Mouse (Mus musculus): Measurements from ENCODE around the gene Gpr65. TPM values are rescaled to one million over a fixed set of nuclear protein-coding genes. Genes with fewer than 3 reads are reported as not detected.

The Gpr65 gene
- total and polyA plus RNA-seq, 3 experiments: not detected

- H3K27ac ChIP-seq (ENCODE audit: control insufficient read depth, low read depth, low read length): no peak overlapping the region
- DNase-seq (ENCODE audit: low read depth, low spot score): no peak
Measured at GRCm38 (mm10) chr12:98290475-98290874, 22.0 kb downstream of the Gpr65 start.

GRCm38 (mm10) chr12:98292278-98292677 lies 23.8 kb downstream of the Gpr65 start:
- Histone ChIP-seq H3K4me1 (ENCODE audit: control insufficient read depth in 1 of 2, insufficient read depth in 2 of 2, low read length in 2 of 2) (no peaks in the 10 kb centered on the region), H3K36me3 (ENCODE audit: control insufficient read depth in 1 of 2, insufficient read depth in 2 of 2, low read length in 2 of 2) (no peaks in the 10 kb centered on the region), H3K9ac (ENCODE audit: control insufficient read depth, low read depth, low read length, poor library complexity, severe bottlenecking) (no peak overlapping the region), H3K79me2 (ENCODE audit: control insufficient read depth, insufficient read depth, low read length, poor library complexity) (no peaks in the 10 kb centered on the region), H3K4me3 (ENCODE audit: control insufficient read depth in 1 of 2, insufficient read depth in 1 of 2, low read depth in 2 of 2, low read length in 2 of 2) (no peak overlapping the region), H3K27me3 (ENCODE audit: control insufficient read depth in 1 of 2, insufficient read depth in 2 of 2, low read length in 2 of 2) (no peaks in the 10 kb centered on the region), H3K27ac (ENCODE audit: control insufficient read depth, low read depth, low read length) (no peak overlapping the region), H3K9me3 (replicated peaks; ENCODE audit: insufficient read depth, low read length) (no peaks in the 10 kb centered on the region)
- DNase-seq (ENCODE audit: low read depth, low spot score): no peak
- TF ChIP-seq POLR2AphosphoS2 (IDR thresholded peaks at IDR 0.05; ENCODE audit: low read length) (no peak), KAT2A (conservative IDR thresholded peaks at IDR 0.05; ENCODE audit: low read depth, low read length) (no peak), GATA1 (IDR thresholded peaks at IDR 0.05; ENCODE audit: low read depth, low read length) (no peak), CHD2 (IDR thresholded peaks at IDR 0.05; ENCODE audit: low read length) (no peak), ETS1 (IDR thresholded peaks at IDR 0.05; ENCODE audit: low read depth, low read length) (no peak), RCOR1 (IDR thresholded peaks at IDR 0.05; ENCODE audit: low read depth, low read length) (no peak), ZC3H11A (IDR thresholded peaks at IDR 0.05; ENCODE audit: low read depth, low read length) (no peak), TBP (IDR thresholded peaks at IDR 0.05; ENCODE audit: low read depth, low read length) (no peak), BHLHE40 (IDR thresholded peaks at IDR 0.05; ENCODE audit: borderline replicate concordance, low read depth, low read length) (no peak), NRF1 (IDR thresholded peaks at IDR 0.05; ENCODE audit: insufficient read depth, low read depth, low read length, poor library complexity, severe bottlenecking) (no peak), HCFC1 (IDR thresholded peaks at IDR 0.05; ENCODE audit: low read depth, low read length) (no peak), SIN3A (IDR thresholded peaks at IDR 0.05; ENCODE audit: low read length) (no peak)

More at GRCm38 (mm10) chr12:98290475-98290874, 22.0 kb downstream of the Gpr65 start:
- TF ChIP-seq MAX (IDR thresholded peaks at IDR 0.05; ENCODE audit: low read length) (no peak), TBP (IDR thresholded peaks at IDR 0.05; ENCODE audit: low read depth, low read length) (no peak), MEF2A (IDR thresholded peaks at IDR 0.05; ENCODE audit: extremely low read depth, insufficient replicate concordance, low read depth, low read length, poor library complexity, severe bottlenecking) (no peak)
- H3K4me1 ChIP-seq (ENCODE audit: control insufficient read depth in 1 of 2, insufficient read depth in 2 of 2, low read length in 2 of 2): no peaks in the 10 kb centered on the region
- no peaks in the 10 kb centered on the region for H3K36me3 ChIP-seq (ENCODE audit: control insufficient read depth in 1 of 2, insufficient read depth in 2 of 2, low read length in 2 of 2)
- no peaks in the 10 kb centered on the region for H3K79me2 ChIP-seq (ENCODE audit: control insufficient read depth, insufficient read depth, low read length, poor library complexity)
- H3K9me3 ChIP-seq (replicated peaks; ENCODE audit: insufficient read depth, low read length): no peaks in the 10 kb centered on the region
- H3K27me3 ChIP-seq (ENCODE audit: control insufficient read depth in 1 of 2, insufficient read depth in 2 of 2, low read length in 2 of 2): no peaks in the 10 kb centered on the region
- H3K9ac ChIP-seq (ENCODE audit: control insufficient read depth, low read depth, low read length, poor library complexity, severe bottlenecking): no peak overlapping the region
- no peak overlapping the region for H3K4me3 ChIP-seq (ENCODE audit: control insufficient read depth in 1 of 2, insufficient read depth in 1 of 2, low read depth in 2 of 2, low read length in 2 of 2)

GRCm38 (mm10) chr12:98294241-98294640 lies 25.8 kb downstream of the Gpr65 start:
- TF ChIP-seq CTCF (IDR thresholded peaks at IDR 0.05 in 2 of 3, conservative IDR thresholded peaks at IDR 0.05 in 1 of 3; ENCODE audit: control insufficient read depth in 1 of 3, insufficient read depth in 1 of 3, low read depth in 2 of 3, low read length in 3 of 3, poor library complexity in 1 of 3, severe bottlenecking in 1 of 3) (no peak), TAL1 (IDR thresholded peaks at IDR 0.05; ENCODE audit: low read length) (no peak), RAD21 (IDR thresholded peaks at IDR 0.05; ENCODE audit: low read depth, low read length) (no peak), BHLHE40 (IDR thresholded peaks at IDR 0.05; ENCODE audit: borderline replicate concordance, low read depth, low read length) (no peak), MXI1 (IDR thresholded peaks at IDR 0.05; ENCODE audit: low read depth, low read length) (no peak), ZKSCAN1 (IDR thresholded peaks at IDR 0.05; ENCODE audit: low read depth, low read length) (no peak), MAX (IDR thresholded peaks at IDR 0.05; ENCODE audit: low read length) (no peak), MYC (IDR thresholded peaks at IDR 0.05; ENCODE audit: low read depth, low read length) (no peak), TBP (IDR thresholded peaks at IDR 0.05; ENCODE audit: low read depth, low read length) (no peak)
- no peak overlapping the region for H3K27ac ChIP-seq (ENCODE audit: control insufficient read depth, low read depth, low read length)
- H3K4me1 ChIP-seq (ENCODE audit: control insufficient read depth in 1 of 2, insufficient read depth in 2 of 2, low read length in 2 of 2): no peaks in the 10 kb centered on the region
- H3K9ac ChIP-seq (ENCODE audit: control insufficient read depth, low read depth, low read length, poor library complexity, severe bottlenecking): no peak overlapping the region
- H3K27me3 ChIP-seq (ENCODE audit: control insufficient read depth in 1 of 2, insufficient read depth in 2 of 2, low read length in 2 of 2): no peaks in the 10 kb centered on the region
- no peak overlapping the region for H3K4me3 ChIP-seq (ENCODE audit: control insufficient read depth in 1 of 2, insufficient read depth in 1 of 2, low read depth in 2 of 2, low read length in 2 of 2)
- H3K9me3 ChIP-seq (replicated peaks; ENCODE audit: insufficient read depth, low read length): no peaks in the 10 kb centered on the region
- DNase-seq (ENCODE audit: low read depth, low spot score): no peak
- no peaks in the 10 kb centered on the region for H3K36me3 ChIP-seq (ENCODE audit: control insufficient read depth in 1 of 2, insufficient read depth in 2 of 2, low read length in 2 of 2)
- no peaks in the 10 kb centered on the region for H3K79me2 ChIP-seq (ENCODE audit: control insufficient read depth, insufficient read depth, low read length, poor library complexity)
